14 mouse cellular contexts compared by ENCODE assay signal in genomic region chr15:84366574-84366989, GRCm38 (mm10). TPM values are rescaled to one million over a fixed set of nuclear protein-coding genes. Genes with fewer than 3 reads are reported as not detected.
A peak's percentile ranks its signal among the peaks of the same experiment; 100 is the strongest.
DNase-seq lines count a peak whose midpoint lies in the region; ATAC-seq and TF ChIP-seq lines count a peak whose summit lies in the region.
"Had no signal": no experiment of that assay in that cellular context is flagged by ENCODE, and none has a peak within 500 bp of the region (broad histone marks: within the 10 kb centered on the region; RNA-seq: fewer than 3 reads in every experiment).

No protein-coding gene starts in this region.

- DNase-seq in forebrain, postnatal 0 days = peak; percentile 63
- peak; percentile 62 for DNase-seq in MN1 (ENCODE audit: low spot score)
- DNase-seq in cerebellum, postnatal 10 days = peak; percentile 92 to 94
- DNase-seq in layer of hippocampus, postnatal 36 days = peak; percentile 45 to 52
- no peak for DNase-seq in T-cell, adult 2 months (ENCODE audit: low spot score)
- DNase-seq: adrenal gland, adult 2 months had no signal

- H3K9ac ChIP-seq in forebrain, postnatal 0 days = no peak overlapping the region
- no peak overlapping the region for H3K9ac ChIP-seq in forebrain, embryonic 13.5 days
- H3K9ac ChIP-seq: embryonic facial prominence, embryonic 15.5 days; liver, embryonic 12.5 days had no signal

- H3K27me3 ChIP-seq in forebrain, postnatal 0 days (ENCODE audit: insufficient read depth, low read length) = no peaks in the 10 kb centered on the region
- H3K27me3 ChIP-seq in forebrain, embryonic 13.5 days = no peaks in the 10 kb centered on the region
- H3K27me3 ChIP-seq: embryonic facial prominence, embryonic 15.5 days; liver, embryonic 12.5 days had no signal

- 75% methylated on average over 10 of the region's 10 CpGs for WGBS in forebrain, postnatal 0 days
- 88% methylated on average over 10 of the region's 10 CpGs for WGBS in forebrain, embryonic 13.5 days

- no peaks in the 10 kb centered on the region for H3K9me3 ChIP-seq in forebrain, postnatal 0 days (ENCODE audit: low read length)
- H3K9me3 ChIP-seq in forebrain, embryonic 13.5 days (replicated peaks) = no peaks in the 10 kb centered on the region; the same call in 1 of the 2 replicates
- H3K9me3 ChIP-seq: embryonic facial prominence, embryonic 15.5 days had no signal

- H3K27ac ChIP-seq in forebrain, postnatal 0 days (ENCODE audit: low read depth, low read length) = no peak overlapping the region
- no peak overlapping the region for H3K27ac ChIP-seq in forebrain, embryonic 13.5 days
- H3K27ac ChIP-seq: left cerebral cortex, adult 2 months; liver, embryonic 12.5 days; macrophage had no signal

- TF ChIP-seq CTCF in forebrain, postnatal 0 days (IDR thresholded peaks at IDR 0.05; ENCODE audit: low read depth) = no peak

- H3K4me3 ChIP-seq in forebrain, postnatal 0 days (ENCODE audit: low read depth, low read length) = no peak overlapping the region
- no peak overlapping the region for H3K4me3 ChIP-seq in forebrain, embryonic 13.5 days
- H3K4me3 ChIP-seq: embryonic facial prominence, embryonic 15.5 days; left cerebral cortex, adult 2 months; liver, embryonic 12.5 days had no signal

- no peak overlapping the region for H3K4me2 ChIP-seq in forebrain, postnatal 0 days (ENCODE audit: low read depth)
- H3K4me2 ChIP-seq in forebrain, embryonic 13.5 days = no peak overlapping the region
- H3K4me2 ChIP-seq: embryonic facial prominence, embryonic 15.5 days; liver, embryonic 12.5 days had no signal

- H3K36me3 ChIP-seq in forebrain, postnatal 0 days (ENCODE audit: insufficient read depth) = no peaks in the 10 kb centered on the region
- H3K36me3 ChIP-seq in forebrain, embryonic 13.5 days (ENCODE audit: poor library complexity, severe bottlenecking) = no peaks in the 10 kb centered on the region
- H3K36me3 ChIP-seq: embryonic facial prominence, embryonic 15.5 days; liver, embryonic 12.5 days had no signal

- peak; percentile 87 for ATAC-seq in forebrain, postnatal 0 days
- no peak for ATAC-seq in forebrain, embryonic 13.5 days
- no peak for ATAC-seq in activated CD4-positive, CD25-positive, alpha-beta regulatory T cell, adult 4 months
- ATAC-seq in megakaryocyte-erythroid progenitor cell, adult 5-6 weeks (replicated peaks; ENCODE audit: low FRiP score, low TSS enrichment, poor library complexity, severe bottlenecking) = no peak
- ATAC-seq: intestine, postnatal 0 days; liver, embryonic 12.5 days had no signal

- 0 out of 2 replicates have a peak, but pooled peaks cover 3% of the 10 kb centered on the region for H3K4me1 ChIP-seq in forebrain, postnatal 0 days (ENCODE audit: insufficient read depth)
- 0 out of 2 replicates have a peak, but pooled peaks cover 4% of the 10 kb centered on the region for H3K4me1 ChIP-seq in forebrain, embryonic 13.5 days
- H3K4me1 ChIP-seq: liver, embryonic 12.5 days had no signal

RNA-seq across cellular contexts. Expression of gene Parvg, which starts 42.8 kb away (rescaled TPM):
- total RNA-seq in forebrain, postnatal 0 days (2014; rRNA removed) = 1.6 and 2.1 TPM in 2 replicates
- polyA plus RNA-seq in forebrain, postnatal 0 days (2015; fragmentation: Nextera tagmentation; extraction: Ambion mirVana) = 1.6 and 1.7 TPM in 2 replicates
- 0.64 and 0.66 TPM in 2 replicates for polyA plus RNA-seq in forebrain, embryonic 13.5 days (2015; fragmentation: Nextera tagmentation; extraction: Ambion mirVana)
- total RNA-seq in layer of hippocampus, postnatal 36 days (2021) = 10 to 100 TPM; 15.8 to 24.3 TPM
- polyA plus RNA-seq in activated CD4-positive, CD25-positive, alpha-beta regulatory T cell, adult 4 months (2017; shearing (Covaris generic)) = 10 to 100 TPM; 63.7 to 99.5 TPM
- total RNA-seq in megakaryocyte-erythroid progenitor cell, adult 5-6 weeks (2014; fragmentation: Nextera tagmentation) = 49.1 and 67.2 TPM in 2 replicates
- total RNA-seq in megakaryocyte-erythroid progenitor cell, adult 5-6 weeks (2017) = 80.8 and 173 TPM in 2 replicates
